Mouse (Mus musculus) forebrain, embryonic 13.5 days (tissue): ENCODE data around the gene Mgat5. TPM values are rescaled to one million over a fixed set of nuclear protein-coding genes. Genes with fewer than 3 reads are reported as not detected.

Source experiments
- ATAC-seq: fragments of 200-750 bp; cut with Nextera tagmentation; 2 replicates; pipeline ENCODE4 v1.8.0; 2017
- H3K27ac ChIP-seq: fragments of 300-500 bp; sonication (generic); 2 replicates; pipeline ENCODE4 v1.5.1; 2015; ENCODE audit warnings: inconsistent platforms, mild to moderate bottlenecking, moderate library complexity
- H3K27me3 ChIP-seq: fragments of 300-500 bp; sonication (generic); 2 replicates; pipeline ENCODE4 v1.6.1; 2015; ENCODE audit warnings: mild to moderate bottlenecking, inconsistent platforms
- H3K36me3 ChIP-seq: fragments of 300-500 bp; sonication (generic); 2 replicates; pipeline ENCODE4 v1.6.1; 2015; ENCODE audit warnings: mild to moderate bottlenecking, inconsistent platforms; ENCODE audit not compliant: poor library complexity, severe bottlenecking
- H3K4me1 ChIP-seq: fragments of 300-500 bp; sonication (generic); 2 replicates; pipeline ENCODE4 v1.6.1; 2015; ENCODE audit warnings: inconsistent platforms
- H3K4me2 ChIP-seq: fragments of 300-500 bp; sonication (generic); 2 replicates; pipeline ENCODE4 v1.6.1; 2015; ENCODE audit warnings: inconsistent platforms, mild to moderate bottlenecking, moderate library complexity
- H3K4me3 ChIP-seq: fragments of 300-500 bp; sonication (generic); 2 replicates; pipeline ENCODE4 v1.5.1; 2015; ENCODE audit warnings: mild to moderate bottlenecking, inconsistent platforms
- H3K9ac ChIP-seq: fragments of 300-500 bp; sonication (generic); 2 replicates; pipeline ENCODE4 v1.6.1; 2015; ENCODE audit warnings: mild to moderate bottlenecking, inconsistent platforms
- H3K9me3 ChIP-seq: fragments of 300-500 bp; sonication (generic); replicated peaks from 2 replicates; pipeline ENCODE4 v1.6.1; 2016; ENCODE audit warnings: inconsistent platforms
- WGBS: fragments of 180-500 bp; shearing (Covaris S2); methylation state at CpG from one replicate; pipeline ENCODE4 v1.1.7; 2015; 5-methylcytosine and 5-hydroxymethylcytosine counted together
- polyA plus RNA-seq: library from polyadenylated mRNA; unstranded; fragments of >200 nt; fragmentation: Nextera tagmentation; extraction: Ambion mirVana; gene quantifications from 2 replicates; pipeline ENCODE4 v1.2.1, GENCODE M21; 2015

The Mgat5 gene
- polyA plus RNA-seq, 1 experiment from 2014 or later, result 8.9 TPM

DNA sequence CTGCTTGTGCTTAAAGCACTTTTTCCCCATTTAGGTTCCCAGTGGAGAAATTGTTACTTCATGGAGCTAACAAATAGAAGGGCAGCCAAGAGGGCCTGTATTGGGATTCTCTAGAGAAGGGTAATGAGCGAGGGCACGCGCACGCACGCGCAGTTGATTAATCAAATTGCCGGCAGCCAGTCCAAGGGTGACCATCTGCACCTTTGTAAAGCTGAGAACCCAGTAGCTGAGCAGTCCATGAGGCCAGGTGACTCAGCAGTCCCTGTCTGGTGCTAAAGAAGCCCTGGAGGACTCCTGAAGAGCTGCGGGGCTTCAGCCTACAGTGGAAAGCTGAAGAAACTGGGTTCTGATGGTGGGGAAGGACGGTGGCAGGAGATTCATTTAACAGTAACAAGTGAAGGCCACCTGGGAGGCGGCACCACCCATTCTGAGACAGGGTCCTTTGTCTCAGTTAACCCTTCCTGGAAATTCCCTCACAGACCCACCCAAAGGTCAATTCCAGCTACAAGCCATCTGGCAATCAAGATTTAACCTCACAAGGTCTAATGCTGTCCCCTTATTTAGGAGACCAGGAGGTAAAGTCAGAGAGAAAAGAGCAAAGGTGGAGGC, 302.3 kb downstream of the Mgat5 start:
- no peak overlapping the region for H3K4me3 ChIP-seq
- H3K27ac ChIP-seq, result 0 out of 2 replicates have a peak overlapping the region, but pooled peaks have one; percentile 16
- H3K4me1 ChIP-seq, result peaks cover 13% of the 10 kb centered on the region
- ATAC-seq, result no peak
- H3K27me3 ChIP-seq, result no peaks in the 10 kb centered on the region
- WGBS, result 70% methylated on average over 10 of the region's 10 CpGs
- no peaks in the 10 kb centered on the region for H3K36me3 ChIP-seq
- H3K9me3 ChIP-seq, result no peaks in the 10 kb centered on the region
- no peak overlapping the region for H3K9ac ChIP-seq
- no peak overlapping the region for H3K4me2 ChIP-seq

DNA sequence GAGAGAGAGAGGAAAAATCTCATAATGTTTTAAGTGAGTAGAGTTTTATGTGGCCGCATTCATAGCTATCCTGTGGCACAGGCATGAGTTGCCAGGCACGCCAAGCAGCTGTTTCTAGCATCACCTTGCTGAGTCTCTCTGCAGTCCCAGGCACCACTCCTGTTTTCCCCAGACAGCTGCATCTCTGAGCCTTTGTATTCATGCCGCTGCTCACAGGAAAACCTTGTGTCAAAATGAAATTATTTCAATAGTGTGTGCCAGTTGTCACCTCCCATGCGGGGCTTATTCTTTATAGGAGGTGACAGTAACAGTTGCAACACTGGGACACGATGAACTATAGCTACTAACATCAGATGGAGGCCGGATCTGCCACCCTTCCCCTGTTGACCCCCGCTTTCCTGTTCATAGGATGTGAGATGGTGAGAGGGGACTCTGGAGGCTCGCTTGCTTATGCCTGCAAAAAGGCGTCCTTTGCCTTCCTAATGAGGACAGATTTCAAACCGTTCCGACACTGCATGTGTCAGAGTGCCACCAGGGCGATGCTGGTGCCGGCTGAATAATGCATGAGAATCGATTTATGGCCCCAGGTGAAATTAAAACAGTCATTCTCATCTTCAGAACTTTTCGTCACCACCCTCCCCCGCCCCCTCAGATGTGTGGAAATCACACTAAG, 303.4 kb downstream of the Mgat5 start:
- Histone ChIP-seq H3K9me3 (no peaks in the 10 kb centered on the region), H3K9ac (peak overlapping the region; percentile 16; the same call in 1 of the 2 replicates), H3K27ac (peak overlapping the region; percentile 51), H3K4me2 (no peak overlapping the region; the same call in 1 of the 2 replicates), H3K4me3 (no peak overlapping the region), H3K36me3 (no peaks in the 10 kb centered on the region), H3K4me1 (peaks cover 13% of the 10 kb centered on the region), H3K27me3 (no peaks in the 10 kb centered on the region)
- 66% methylated on average over 16 of the region's 16 CpGs for WGBS
- ATAC-seq, result peak; percentile 59; the same call in 1 of the 2 replicates

DNA sequence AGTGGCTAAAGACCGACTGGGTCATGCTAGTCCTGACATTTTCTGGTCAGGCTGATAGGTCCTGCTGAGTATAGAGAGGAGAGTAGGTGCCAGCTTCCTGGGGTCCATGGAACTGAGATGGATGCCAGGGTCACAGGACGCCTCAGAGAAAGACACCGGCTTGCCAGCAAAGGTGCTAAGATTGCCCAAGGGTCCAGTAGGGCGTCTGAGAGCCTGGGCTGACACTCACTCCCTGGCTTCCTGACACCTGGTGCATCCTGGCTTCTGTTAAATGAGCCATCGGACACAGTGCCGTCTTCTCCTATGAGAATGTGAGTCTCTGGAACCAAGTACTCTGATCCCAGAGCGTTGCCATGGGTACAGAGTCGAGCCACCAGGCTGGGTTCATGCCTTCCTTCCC, 304.1 kb downstream of the Mgat5 start:
- H3K27ac ChIP-seq, result no peak overlapping the region
- WGBS, result 82% methylated on average over 8 of the region's 8 CpGs
- no peak overlapping the region for H3K4me2 ChIP-seq
- ATAC-seq, result no peak
- H3K27me3 ChIP-seq, result no peaks in the 10 kb centered on the region
- peaks cover 13% of the 10 kb centered on the region for H3K4me1 ChIP-seq
- no peaks in the 10 kb centered on the region for H3K9me3 ChIP-seq
- no peak overlapping the region for H3K9ac ChIP-seq
- no peak overlapping the region for H3K4me3 ChIP-seq
- H3K36me3 ChIP-seq, result no peaks in the 10 kb centered on the region

DNA sequence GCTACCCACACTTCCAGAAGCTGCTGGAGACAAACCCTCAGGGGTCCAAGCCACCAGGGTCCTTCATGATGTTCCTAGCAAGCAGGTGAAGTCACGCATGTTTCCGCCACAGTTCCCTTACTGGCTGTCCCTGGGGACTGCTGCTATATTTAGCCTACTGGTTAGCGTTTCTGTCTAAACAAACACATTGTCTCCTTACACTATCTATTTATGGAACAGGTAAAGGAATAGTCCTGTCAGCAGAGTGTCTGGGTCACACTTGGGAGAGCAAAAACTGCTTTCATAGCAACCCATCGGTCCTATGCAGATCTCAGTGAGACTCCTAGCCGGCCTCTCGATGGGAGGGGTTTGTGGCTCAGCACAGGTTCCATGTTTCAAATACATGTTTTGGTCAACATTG, 306.5 kb downstream of the Mgat5 start:
- H3K9me3 ChIP-seq, result 0 out of 2 replicates have a peak, but pooled peaks cover 9% of the 10 kb centered on the region
- H3K4me3 ChIP-seq, result no peak overlapping the region
- WGBS, result 90% methylated on average over 6 of the region's 6 CpGs
- H3K4me1 ChIP-seq, result peaks cover 13% of the 10 kb centered on the region
- no peak overlapping the region for H3K4me2 ChIP-seq
- no peak overlapping the region for H3K9ac ChIP-seq
- H3K27ac ChIP-seq, result no peak overlapping the region
- no peaks in the 10 kb centered on the region for H3K27me3 ChIP-seq
- peaks cover 5% of the 10 kb centered on the region; the same call in 1 of the 2 replicates for H3K36me3 ChIP-seq
- ATAC-seq, result no peak

DNA sequence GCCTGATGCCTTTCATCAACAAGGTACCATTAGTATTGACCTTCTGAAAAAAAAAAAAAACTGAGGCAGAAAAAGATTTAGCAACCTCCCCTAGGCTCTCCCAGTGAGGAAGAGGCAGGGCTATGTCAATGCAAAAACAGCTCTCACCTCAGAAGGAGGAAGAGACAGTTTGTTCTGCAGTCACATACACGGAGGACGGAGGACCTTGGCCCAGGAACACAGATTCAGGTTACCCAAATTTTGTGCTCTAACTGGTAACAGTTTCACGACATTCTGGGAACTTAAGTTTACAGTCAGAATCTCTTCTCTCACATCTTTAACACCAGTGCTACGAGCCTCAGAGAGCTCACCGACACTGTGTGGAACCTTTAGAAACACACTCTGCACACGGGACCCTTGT, 307.9 kb downstream of the Mgat5 start:
- Histone ChIP-seq H3K27me3 (no peaks in the 10 kb centered on the region), H3K36me3 (peaks cover 5% of the 10 kb centered on the region; the same call in 1 of the 2 replicates), H3K9me3 (0 out of 2 replicates have a peak, but pooled peaks cover 9% of the 10 kb centered on the region), H3K4me1 (peaks cover 5% of the 10 kb centered on the region; the same call in 1 of the 2 replicates), H3K27ac (no peak overlapping the region), H3K9ac (no peak overlapping the region), H3K4me3 (no peak overlapping the region), H3K4me2 (no peak overlapping the region)
- 86% methylated on average over 6 of the region's 6 CpGs for WGBS
- no peak for ATAC-seq

DNA sequence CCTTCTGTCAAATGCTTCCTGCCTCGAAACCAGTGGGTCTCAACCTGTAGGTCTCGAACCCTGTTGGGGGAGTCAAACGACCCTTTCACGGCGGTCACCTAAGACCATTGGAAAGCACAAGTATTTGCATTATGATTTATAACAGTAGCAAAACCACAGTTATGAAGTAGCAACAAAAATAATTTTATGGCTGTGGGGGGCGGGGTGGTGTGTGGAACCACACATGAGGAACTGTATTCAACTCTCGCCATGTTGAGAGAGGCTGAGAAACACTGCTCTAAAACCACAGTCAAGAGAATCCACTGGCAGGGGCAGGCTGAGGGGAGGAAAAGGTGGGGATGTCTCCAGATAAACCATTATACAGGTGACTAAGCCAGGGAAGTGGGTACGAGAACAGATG, 308.3 kb downstream of the Mgat5 start:
- peaks cover 5% of the 10 kb centered on the region; the same call in 1 of the 2 replicates for H3K36me3 ChIP-seq
- H3K27me3 ChIP-seq, result no peaks in the 10 kb centered on the region
- H3K9me3 ChIP-seq, result 0 out of 2 replicates have a peak, but pooled peaks cover 9% of the 10 kb centered on the region
- H3K4me1 ChIP-seq, result peaks cover 3% of the 10 kb centered on the region; the same call in 1 of the 2 replicates
- no peak overlapping the region for H3K27ac ChIP-seq
- 90% methylated on average over 8 of the region's 8 CpGs for WGBS
- no peak overlapping the region for H3K9ac ChIP-seq
- no peak overlapping the region for H3K4me2 ChIP-seq
- H3K4me3 ChIP-seq, result no peak overlapping the region
- ATAC-seq, result no peak

DNA sequence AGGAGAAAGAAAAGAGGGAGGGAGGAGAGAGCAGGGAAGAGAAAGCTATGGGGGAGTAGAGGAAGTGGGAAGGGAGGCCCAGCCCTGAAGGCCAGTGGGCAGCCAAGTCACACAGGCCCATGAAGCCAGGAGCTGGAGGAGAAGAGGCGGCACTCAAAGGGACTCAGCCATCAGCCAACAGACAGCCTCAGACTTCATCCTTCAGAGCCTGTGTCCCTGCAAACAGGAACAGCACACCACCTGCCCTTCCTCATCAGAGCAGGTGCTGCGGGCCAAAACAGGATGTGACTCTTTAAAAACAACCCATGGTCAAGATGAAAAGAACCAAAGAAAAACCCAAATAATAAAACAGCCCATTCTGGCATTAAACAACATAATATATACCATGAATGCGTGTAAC, 308.8 kb downstream of the Mgat5 start:
- H3K36me3 ChIP-seq, result peaks cover 5% of the 10 kb centered on the region; the same call in 1 of the 2 replicates
- no peak overlapping the region for H3K27ac ChIP-seq
- 0 out of 2 replicates have a peak, but pooled peaks cover 9% of the 10 kb centered on the region for H3K9me3 ChIP-seq
- no peak overlapping the region for H3K9ac ChIP-seq
- no peaks in the 10 kb centered on the region for H3K27me3 ChIP-seq
- no peak for ATAC-seq
- no peak overlapping the region for H3K4me3 ChIP-seq
- H3K4me1 ChIP-seq, result no peaks in the 10 kb centered on the region
- 92% methylated on average over 3 of the region's 3 CpGs for WGBS
- H3K4me2 ChIP-seq, result no peak overlapping the region

DNA sequence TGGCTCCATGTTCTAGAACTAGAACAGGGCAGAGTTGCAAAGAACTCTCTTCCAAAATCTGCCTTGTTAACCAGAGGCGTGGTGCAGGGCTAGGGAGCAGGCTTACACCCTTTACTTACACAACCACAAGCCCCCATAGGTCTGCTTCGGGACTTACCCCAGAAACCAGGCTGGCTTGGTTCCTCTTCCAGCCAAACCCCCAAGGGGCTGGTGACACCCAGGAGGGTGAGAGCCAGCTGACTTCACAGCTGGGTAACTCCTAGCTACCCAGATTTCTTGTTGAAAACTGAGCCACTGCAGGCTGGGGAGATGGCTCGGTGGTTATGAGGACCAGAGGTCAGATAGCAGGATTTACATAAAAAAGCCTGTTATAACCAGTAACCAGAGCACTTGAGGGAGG, 309.7 kb downstream of the Mgat5 start:
- 86% methylated on average over 3 of the region's 3 CpGs for WGBS
- H3K27ac ChIP-seq, result no peak overlapping the region
- ATAC-seq, result no peak

DNA sequence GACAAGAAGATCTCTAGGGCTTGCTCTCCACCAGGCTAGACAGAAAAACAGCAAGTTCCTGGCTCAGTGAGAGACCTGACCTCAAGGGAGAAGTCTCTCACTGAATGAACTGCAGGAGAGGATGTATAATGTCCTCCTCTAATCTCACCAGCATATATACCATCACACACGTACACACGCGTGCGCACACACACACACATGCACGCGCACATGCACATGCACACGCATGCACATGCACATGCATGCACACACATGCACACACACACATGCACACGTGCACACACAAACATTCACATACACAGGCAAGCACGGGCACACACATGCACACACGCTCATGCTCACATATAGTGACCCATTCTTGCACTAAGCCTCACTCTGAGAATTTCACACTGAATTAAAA, 310.1 kb downstream of the Mgat5 start:
- H3K27ac ChIP-seq, result no peak overlapping the region
- no peak for ATAC-seq
- H3K9ac ChIP-seq, result no peak overlapping the region
- H3K9me3 ChIP-seq, result 0 out of 2 replicates have a peak, but pooled peaks cover 9% of the 10 kb centered on the region
- no peak overlapping the region for H3K4me2 ChIP-seq
- no peak overlapping the region for H3K4me3 ChIP-seq
- H3K36me3 ChIP-seq, result peaks cover 5% of the 10 kb centered on the region; the same call in 1 of the 2 replicates
- no peaks in the 10 kb centered on the region for H3K27me3 ChIP-seq
- H3K4me1 ChIP-seq, result no peaks in the 10 kb centered on the region
- WGBS, result 94% methylated on average over 10 of the region's 10 CpGs

More for the DNA sequence above, 309.7 kb downstream of the Mgat5 start:
- H3K4me2 ChIP-seq, result no peak overlapping the region
- H3K27me3 ChIP-seq, result no peaks in the 10 kb centered on the region
- H3K36me3 ChIP-seq, result peaks cover 5% of the 10 kb centered on the region; the same call in 1 of the 2 replicates
- no peak overlapping the region for H3K9ac ChIP-seq
- 0 out of 2 replicates have a peak, but pooled peaks cover 9% of the 10 kb centered on the region for H3K9me3 ChIP-seq
- no peaks in the 10 kb centered on the region for H3K4me1 ChIP-seq
- H3K4me3 ChIP-seq, result no peak overlapping the region

DNA sequence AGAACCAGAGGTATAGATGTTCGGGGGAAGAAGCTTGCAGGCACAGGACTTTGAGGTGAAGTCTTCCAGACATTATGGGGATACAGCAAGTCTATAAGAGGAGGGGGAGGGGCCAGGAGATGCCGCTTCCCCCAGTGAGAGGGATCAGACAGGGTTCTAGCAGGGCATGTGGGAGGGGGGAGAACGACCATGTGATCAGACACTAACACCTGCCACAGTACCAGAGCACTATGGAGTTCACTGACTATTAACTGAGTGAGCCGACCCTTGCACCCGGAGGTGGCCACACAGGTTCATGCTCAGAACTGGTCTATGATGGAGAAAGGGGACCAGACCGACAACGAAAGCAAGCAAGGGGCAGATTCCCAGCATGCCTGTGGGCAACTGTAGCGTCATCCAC, 318.5 kb downstream of the Mgat5 start:
- H3K27ac ChIP-seq, result no peak overlapping the region
- H3K9ac ChIP-seq, result no peak overlapping the region
- no peaks in the 10 kb centered on the region for H3K36me3 ChIP-seq
- no peak overlapping the region for H3K4me3 ChIP-seq
- H3K27me3 ChIP-seq, result peaks cover 43% of the 10 kb centered on the region
- H3K4me2 ChIP-seq, result no peak overlapping the region
- H3K9me3 ChIP-seq, result no peaks in the 10 kb centered on the region
- 90% methylated on average over 8 of the region's 8 CpGs for WGBS
- ATAC-seq, result no peak
- no peaks in the 10 kb centered on the region for H3K4me1 ChIP-seq

DNA sequence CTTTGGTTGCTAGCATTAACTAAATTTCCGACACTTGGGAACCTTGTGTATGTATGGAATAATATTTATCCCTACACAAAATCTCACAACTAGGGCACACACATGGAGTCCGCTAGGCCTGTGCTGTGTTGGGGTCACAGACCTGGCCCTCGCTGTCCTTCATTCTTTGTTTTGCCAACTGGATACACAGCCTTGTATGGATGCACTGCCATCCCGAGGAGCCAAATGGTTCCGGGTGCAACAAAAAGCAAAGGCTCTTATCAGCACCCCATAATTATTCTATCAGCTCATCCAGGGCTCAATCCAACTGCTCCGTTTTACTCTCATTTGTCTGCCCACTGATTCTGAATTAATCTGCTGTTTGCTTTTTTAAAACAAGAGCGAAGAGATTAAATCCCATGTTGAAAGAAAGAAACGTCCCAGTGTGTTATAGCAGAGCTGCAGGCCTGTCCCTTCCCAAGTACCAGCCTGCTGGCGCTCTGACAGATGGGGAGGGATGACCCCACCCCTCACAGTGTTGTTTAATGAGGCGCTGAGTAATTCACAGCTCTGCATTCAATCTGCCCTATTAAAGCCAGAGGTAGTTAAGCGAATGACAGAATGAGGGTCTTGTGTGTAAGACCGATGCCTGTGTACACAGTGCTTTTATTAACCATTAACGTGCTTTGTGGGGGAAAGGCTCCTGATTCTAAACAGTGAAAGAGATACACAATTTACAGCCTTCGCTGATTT, 326.2 kb downstream of the Mgat5 start:
- no peaks in the 10 kb centered on the region for H3K36me3 ChIP-seq
- no peak overlapping the region for H3K9ac ChIP-seq
- ATAC-seq, result peak; percentile 95
- peak overlapping the region; percentile 77 for H3K27ac ChIP-seq
- peaks cover 68% of the 10 kb centered on the region for H3K27me3 ChIP-seq
- 9% methylated on average over 14 of the region's 14 CpGs for WGBS
- no peaks in the 10 kb centered on the region for H3K9me3 ChIP-seq
- H3K4me2 ChIP-seq, result peak overlapping the region; percentile 30
- no peak overlapping the region for H3K4me3 ChIP-seq
- H3K4me1 ChIP-seq, result peaks cover 24% of the 10 kb centered on the region

DNA sequence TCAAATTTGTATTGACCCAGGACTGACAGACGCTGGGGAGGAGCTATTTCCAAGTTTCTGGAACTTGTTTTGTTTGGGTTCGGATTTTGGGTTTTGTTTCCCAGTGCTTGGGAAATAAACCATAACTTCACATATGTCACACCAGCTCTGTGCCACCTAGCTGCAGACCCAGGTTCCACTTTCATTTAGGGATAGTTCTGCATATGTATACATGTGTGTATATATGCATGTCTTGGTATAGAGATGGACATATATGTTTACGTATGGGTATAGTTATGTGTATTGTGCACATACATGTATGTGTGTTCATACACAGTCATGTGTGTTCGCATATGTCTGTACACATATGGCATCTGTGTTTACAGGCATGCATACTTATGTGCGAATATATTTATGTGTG, 326.9 kb downstream of the Mgat5 start:
- H3K27me3 ChIP-seq, result peaks cover 72% of the 10 kb centered on the region
- H3K36me3 ChIP-seq, result no peaks in the 10 kb centered on the region
- 58% methylated on average over 5 of the region's 5 CpGs for WGBS
- H3K4me3 ChIP-seq, result no peak overlapping the region
- ATAC-seq, result peak; percentile 25
- H3K27ac ChIP-seq, result peak overlapping the region; percentile 77
- no peak overlapping the region for H3K9ac ChIP-seq
- no peaks in the 10 kb centered on the region for H3K9me3 ChIP-seq
- peak overlapping the region; percentile 30; the same call in 1 of the 2 replicates for H3K4me2 ChIP-seq
- H3K4me1 ChIP-seq, result peaks cover 30% of the 10 kb centered on the region
